Mouse (Mus musculus) olfactory bulb, adult 2 months (tissue): ENCODE measurements around the gene Coro1c.
"Not testable (repeated sequence)": the region's sequence is repeated elsewhere in the genome, so short reads cannot be mapped to it uniquely, and the experiment has no call there.

Source experiments
- CTCF ChIP-seq: fragments of 200-500 bp; IDR thresholded peaks from 2 replicates; pipeline ENCODE4 v1.5.1; 2012; ENCODE audit warnings: low read depth, mild to moderate bottlenecking, low read length, moderate library complexity; ENCODE audit not compliant: insufficient read depth
- POLR2A ChIP-seq: fragments of 200-500 bp; IDR thresholded peaks from 2 replicates; pipeline ENCODE4 v1.6.1; 2012; ENCODE audit warnings: mild to moderate bottlenecking, low read depth, low read length, moderate library complexity; ENCODE audit not compliant: insufficient read depth

DNA sequence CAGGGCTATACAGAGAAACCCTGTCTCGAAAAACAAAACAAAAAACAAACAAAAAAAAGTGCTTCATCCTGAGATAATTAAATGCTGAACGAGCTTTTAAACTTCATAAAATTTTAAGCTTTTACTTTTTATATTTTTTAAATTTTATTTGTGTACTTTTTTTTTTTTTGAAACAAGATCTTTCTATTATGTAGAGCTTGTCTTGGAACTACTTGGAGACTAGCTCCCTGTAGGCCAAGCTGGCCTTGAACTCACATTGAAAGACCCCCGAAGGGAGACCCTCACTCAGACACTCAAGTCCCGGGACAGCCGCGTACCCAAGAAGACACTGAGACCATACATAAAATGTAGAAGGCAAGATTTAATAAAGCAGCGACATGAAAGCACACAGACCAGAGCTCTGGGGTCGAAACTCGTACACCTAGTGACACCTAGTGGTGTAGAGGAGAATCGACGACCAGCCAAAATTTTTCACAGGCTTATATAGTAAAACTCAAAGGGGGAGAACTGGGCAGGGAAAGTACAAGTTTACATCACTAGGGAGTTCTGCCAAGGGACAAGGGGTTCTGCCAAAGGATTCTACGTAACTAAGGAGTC, 96.6 kb downstream of the Coro1c start:
- TF ChIP-seq POLR2A, CTCF: not testable (repeated sequence)
